Mouse (Mus musculus) heart, postnatal 25 days (tissue): ENCODE measurements around the gene Ets2. TPM values are rescaled to one million over a fixed set of nuclear protein-coding genes. Genes with fewer than 3 reads are reported as not detected.
"Not testable (repeated sequence)": the region's sequence is repeated elsewhere in the genome, so short reads cannot be mapped to it uniquely, and the experiment has no call there.

ENCODE experiments used
- DNase-seq: peaks from one replicate; pipeline ENCODE4 v3.0.0; 2022; ENCODE audit warnings: low spot score
- intact Hi-C: fragments of 180-260 bp; cut with DNase I; formaldehyde crosslinking; loops from one replicate; pipeline ENCODE4 v1.15.1; 2025
- total RNA-seq, 2 experiments: library from RNA; stranded (reverse); gene quantifications; 2 replicates each; pipeline ENCODE4 v1.2.3; 2021

Ets2 gene
- total RNA-seq, 2 experiments from 2014 or later = 84.1 to 91.6 TPM

- intact Hi-C loops = no loop called here
Observed at GRCm38 (mm10) chr16:95759151-95759987, 57.5 kb downstream of the Ets2 start.

GRCm38 (mm10) chr16:95759988-95760391, 58.1 kb downstream of the Ets2 start:
- DNase-seq = peak; percentile 47
- intact Hi-C loops = no loop called here

More at GRCm38 (mm10) chr16:95759151-95759987, 57.5 kb downstream of the Ets2 start:
- DNase-seq = no peak

GRCm38 (mm10) chr16:95761742-95762141, 59.9 kb downstream of the Ets2 start:
- DNase-seq = no peak
- intact Hi-C loops = no loop called here

- intact Hi-C loops = no loop called here
- no peak for DNase-seq
Observed at GRCm38 (mm10) chr16:95763201-95763600, 61.3 kb downstream of the Ets2 start.

GRCm38 (mm10) chr16:95764041-95764440, 62.2 kb downstream of the Ets2 start:
- DNase-seq, intact Hi-C loops: not testable (repeated sequence)

DNA sequence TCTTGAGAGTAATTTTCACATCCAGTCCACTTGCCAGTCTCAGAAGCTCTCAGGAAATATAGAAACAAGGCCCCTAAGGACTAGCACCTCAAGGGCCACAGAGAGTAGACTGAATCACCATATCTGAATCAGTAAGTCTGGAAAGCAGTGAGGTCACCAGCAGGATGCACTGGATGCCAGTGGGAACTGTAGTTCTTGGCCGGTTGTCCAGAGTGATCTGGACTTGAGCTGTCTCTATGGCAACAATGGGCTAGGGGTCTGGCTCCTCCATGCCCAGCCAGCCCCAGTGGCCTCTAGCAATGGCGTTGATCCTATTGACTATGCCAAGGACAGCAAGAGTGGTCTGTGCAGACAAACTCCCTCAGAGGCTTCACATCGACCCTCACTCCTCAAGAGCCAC, 64.3 kb downstream of the Ets2 start:
- intact Hi-C loops = loop anchor here (5.0 kb wide), 1 partner anchor 56 kb away; no protein-coding TSS in a partner anchor
- DNase-seq = no peak

- intact Hi-C loops = loop anchor here (5.0 kb wide), 1 partner anchor 55 kb away; no protein-coding TSS in a partner anchor
- no peak for DNase-seq
Observed at GRCm38 (mm10) chr16:95767246-95767645, 65.4 kb downstream of the Ets2 start.

GRCm38 (mm10) chr16:95769066-95769995, 67.5 kb downstream of the Ets2 start:
- DNase-seq = peak; percentile 49
- intact Hi-C loops = loop anchor here (5.0 kb wide), 1 partner anchor 53 kb away; no protein-coding TSS in a partner anchor

DNA sequence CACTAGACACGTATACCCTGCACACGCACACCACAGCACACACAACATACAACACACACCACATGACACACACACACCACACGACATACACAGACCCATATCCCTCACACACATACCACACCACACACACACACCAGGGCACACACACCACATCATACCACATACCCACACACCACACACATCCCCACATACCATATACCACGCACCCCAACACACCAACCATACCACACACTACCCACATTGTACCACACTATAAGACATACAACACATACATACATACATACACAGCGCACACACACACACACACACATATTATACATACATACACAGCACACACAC, 68.1 kb downstream of the Ets2 start:
- intact Hi-C loops = loop anchor here (5.0 kb wide), 1 partner anchor 52 kb away; no protein-coding TSS in a partner anchor

GRCm38 (mm10) chr16:95770402-95770801, 68.5 kb downstream of the Ets2 start:
- intact Hi-C loops = no loop called here
- DNase-seq = no peak

More for the DNA sequence above, 68.1 kb downstream of the Ets2 start:
- no peak for DNase-seq

Other genes with a start within 250 kb of the Ets2 start
- gene Erg, start 115.5 kb upstream of the Ets2 start, total RNA-seq = 10 to 100 TPM; 29.8 to 33.0 TPM